Mouse (Mus musculus) intestine, postnatal 0 days (tissue): ENCODE data around the gene Uqcrfs1. TPM values are rescaled to one million over a fixed set of nuclear protein-coding genes. Genes with fewer than 3 reads are reported as not detected.
A peak's percentile ranks its signal among the peaks of the same experiment; 100 is the strongest.

Experiments
- ATAC-seq: fragments of 200-750 bp; cut with Nextera tagmentation; 2 replicates; pipeline ENCODE4 v1.8.0; 2017; ENCODE audit warnings: mild to moderate bottlenecking, moderate TSS enrichment, moderate library complexity
- H3K27ac ChIP-seq: fragments of 300-500 bp; sonication (generic); 2 replicates; pipeline ENCODE4 v1.5.1; 2014; ENCODE audit warnings: mild to moderate bottlenecking, low read depth, low read length, moderate library complexity
- H3K27me3 ChIP-seq: fragments of 300-500 bp; sonication (generic); replicated peaks from 2 replicates; pipeline ENCODE4 v1.6.1; 2014; ENCODE audit warnings: low read length, mixed read lengths; ENCODE audit not compliant: control insufficient read depth, insufficient read depth
- H3K36me3 ChIP-seq: fragments of 300-500 bp; sonication (generic); 2 replicates; pipeline ENCODE4 v1.6.1; 2014; ENCODE audit warnings: mild to moderate bottlenecking, moderate library complexity; ENCODE audit not compliant: control insufficient read depth, insufficient read depth
- H3K4me1 ChIP-seq: fragments of 300-500 bp; sonication (generic); replicated peaks from 2 replicates; pipeline ENCODE4 v1.6.1; 2014; ENCODE audit warnings: antibody characterized with exemption, low read length, mixed read lengths; ENCODE audit not compliant: control insufficient read depth, insufficient read depth
- H3K4me2 ChIP-seq: fragments of 300-500 bp; sonication (generic); replicated peaks from 2 replicates; pipeline ENCODE4 v1.6.1; 2014; ENCODE audit warnings: low read depth, mild to moderate bottlenecking, moderate library complexity
- H3K4me3 ChIP-seq: fragments of 300-500 bp; sonication (generic); 2 replicates; pipeline ENCODE4 v1.5.1; 2014; ENCODE audit warnings: low read depth, low read length
- H3K9ac ChIP-seq: fragments of 300-500 bp; sonication (generic); 2 replicates; pipeline ENCODE4 v1.6.1; 2014; ENCODE audit warnings: mild to moderate bottlenecking, low read depth, low read length
- H3K9me3 ChIP-seq: fragments of 300-500 bp; sonication (generic); 2 replicates; pipeline ENCODE4 v1.6.1; 2016; ENCODE audit warnings: mixed run types; ENCODE audit not compliant: control insufficient read depth
- CTCF ChIP-seq: sonication (generic); IDR thresholded peaks from 2 replicates; pipeline ENCODE4 v1.5.1; 2016; ENCODE audit warnings: low read depth, mild to moderate bottlenecking, control low read depth, antibody characterized with exemption, moderate library complexity
- WGBS: fragments of 180-500 bp; shearing (Covaris S2); extraction: QIAGEN DNeasy Blood & Tissue Kit; methylation state at CpG from one replicate; pipeline ENCODE4 v1.1.7; 2014; 5-methylcytosine and 5-hydroxymethylcytosine counted together
- polyA plus RNA-seq: library from polyadenylated mRNA; unstranded; fragments of >200 nt; fragmentation: Nextera tagmentation; extraction: Ambion mirVana; gene quantifications from 2 replicates; pipeline ENCODE4 v1.2.1, GENCODE M21; 2015

Gene Uqcrfs1
- polyA plus RNA-seq, 1 experiment from 2014 or later, result 553 TPM

DNA sequence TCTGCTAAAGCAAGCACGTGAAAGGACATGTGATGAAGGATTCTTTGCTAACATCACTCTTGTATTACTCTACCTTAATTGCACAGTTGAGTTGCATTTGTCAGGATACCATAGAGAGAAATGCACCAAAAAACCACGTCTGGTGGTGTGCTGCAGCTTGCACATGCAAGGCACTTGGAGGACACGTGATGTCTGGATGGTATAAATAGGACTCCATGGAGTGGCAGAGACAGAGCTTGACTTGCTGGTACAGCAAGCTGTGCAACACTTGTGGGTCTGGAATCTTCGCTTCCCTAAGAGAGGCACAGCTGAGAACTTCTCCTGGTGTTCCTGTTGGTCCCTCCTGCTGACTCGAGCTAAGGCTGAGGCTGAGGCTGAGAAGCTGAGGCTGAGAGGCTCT is 4.2 kb upstream of the Uqcrfs1 start:
- no peak overlapping the region for H3K4me2 ChIP-seq
- H3K9ac ChIP-seq, result no peak overlapping the region
- H3K27ac ChIP-seq, result no peak overlapping the region
- no peak overlapping the region for H3K4me3 ChIP-seq
- WGBS, result 79% methylated on average over 5 of the region's 5 CpGs
- no peak for TF ChIP-seq CTCF
- no peaks in the 10 kb centered on the region for H3K9me3 ChIP-seq
- no peak for ATAC-seq
- H3K36me3 ChIP-seq, result no peaks in the 10 kb centered on the region
- H3K27me3 ChIP-seq, result no peaks in the 10 kb centered on the region
- H3K4me1 ChIP-seq, result no peaks in the 10 kb centered on the region

DNA sequence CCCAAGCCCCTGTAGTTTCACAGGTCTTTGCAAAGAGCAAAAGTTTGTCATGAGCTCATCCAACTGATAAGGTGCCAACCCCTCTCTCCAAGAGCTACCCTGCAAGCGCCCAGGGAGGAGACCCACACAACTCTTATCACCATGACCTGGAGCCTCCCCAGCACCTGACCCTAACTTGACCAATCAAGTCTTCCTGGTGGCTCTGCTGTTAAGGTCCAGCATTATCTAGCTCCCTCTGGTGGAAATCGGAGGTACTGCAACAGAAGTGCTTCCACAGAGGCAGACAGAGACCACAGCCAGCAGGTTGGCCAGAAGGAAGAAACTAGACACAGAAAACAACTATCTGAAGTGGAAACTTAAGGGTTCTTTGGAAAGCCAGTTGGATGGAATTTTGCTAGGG is 3.7 kb upstream of the Uqcrfs1 start:
- H3K4me2 ChIP-seq, result no peak overlapping the region
- no peaks in the 10 kb centered on the region for H3K9me3 ChIP-seq
- no peaks in the 10 kb centered on the region for H3K4me1 ChIP-seq
- H3K27ac ChIP-seq, result no peak overlapping the region
- no peak overlapping the region for H3K9ac ChIP-seq
- no peaks in the 10 kb centered on the region for H3K36me3 ChIP-seq
- H3K4me3 ChIP-seq, result no peak overlapping the region
- peak; percentile 98 for TF ChIP-seq CTCF
- no peaks in the 10 kb centered on the region for H3K27me3 ChIP-seq
- ATAC-seq, result peak; percentile 26; the same call in 1 of the 2 replicates
- WGBS, result 19% methylated on average over 2 of the region's 2 CpGs

DNA sequence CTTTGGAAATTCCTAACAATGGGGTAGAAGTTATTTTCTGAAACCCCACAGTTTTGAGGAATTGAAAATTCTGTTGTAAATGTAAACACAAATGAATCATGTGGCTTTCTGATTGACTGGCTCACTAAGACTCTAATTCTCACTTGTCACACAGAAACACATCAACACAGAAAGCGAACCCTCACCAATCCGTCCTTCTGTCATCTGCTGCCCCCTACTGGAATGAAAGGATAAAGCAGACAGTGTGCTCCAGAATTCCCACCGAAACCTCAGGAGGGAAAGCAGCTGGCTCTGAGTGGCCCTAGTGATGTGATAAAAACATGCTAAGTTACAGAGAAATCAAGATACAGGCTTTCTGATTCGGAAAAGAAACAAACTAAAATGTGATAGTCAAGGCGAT is 14.4 kb downstream of the Uqcrfs1 start:
- H3K9me3 ChIP-seq, result no peaks in the 10 kb centered on the region
- TF ChIP-seq CTCF, result peak; percentile 98
- WGBS, result 15% methylated on average over 5 of the region's 5 CpGs
- no peak overlapping the region for H3K9ac ChIP-seq
- no peak overlapping the region for H3K4me2 ChIP-seq
- H3K4me3 ChIP-seq, result no peak overlapping the region
- H3K27ac ChIP-seq, result no peak overlapping the region
- H3K4me1 ChIP-seq, result no peaks in the 10 kb centered on the region
- H3K36me3 ChIP-seq, result no peaks in the 10 kb centered on the region
- no peak for ATAC-seq
- no peaks in the 10 kb centered on the region for H3K27me3 ChIP-seq

DNA sequence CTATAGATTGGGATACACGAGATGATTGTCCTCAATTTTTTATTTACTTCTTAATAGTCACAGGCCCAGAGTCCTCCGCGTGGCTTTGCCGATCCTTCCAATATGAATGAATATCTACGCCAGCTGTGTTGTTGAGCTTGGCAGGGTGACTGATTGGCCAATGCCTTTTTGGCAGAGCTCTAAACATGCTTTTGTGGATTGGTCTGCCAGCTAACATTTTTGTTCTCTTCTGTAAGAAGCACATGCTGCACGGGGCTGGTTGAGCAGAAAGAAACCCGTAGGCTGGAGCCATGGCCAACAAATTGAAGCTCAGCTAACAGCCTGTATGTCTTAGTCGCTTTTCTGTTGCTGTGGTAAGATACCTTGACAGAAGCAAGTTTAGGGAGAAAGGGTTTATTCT is 20.2 kb downstream of the Uqcrfs1 start:
- Histone ChIP-seq H3K27ac (no peak overlapping the region), H3K4me2 (no peak overlapping the region), H3K27me3 (no peaks in the 10 kb centered on the region), H3K9me3 (no peaks in the 10 kb centered on the region), H3K9ac (no peak overlapping the region), H3K4me3 (no peak overlapping the region), H3K36me3 (no peaks in the 10 kb centered on the region), H3K4me1 (0 out of 2 replicates have a peak, but pooled peaks cover 3% of the 10 kb centered on the region)
- 79% methylated on average over 8 of the region's 8 CpGs for WGBS
- no peak for TF ChIP-seq CTCF
- ATAC-seq, result no peak

DNA sequence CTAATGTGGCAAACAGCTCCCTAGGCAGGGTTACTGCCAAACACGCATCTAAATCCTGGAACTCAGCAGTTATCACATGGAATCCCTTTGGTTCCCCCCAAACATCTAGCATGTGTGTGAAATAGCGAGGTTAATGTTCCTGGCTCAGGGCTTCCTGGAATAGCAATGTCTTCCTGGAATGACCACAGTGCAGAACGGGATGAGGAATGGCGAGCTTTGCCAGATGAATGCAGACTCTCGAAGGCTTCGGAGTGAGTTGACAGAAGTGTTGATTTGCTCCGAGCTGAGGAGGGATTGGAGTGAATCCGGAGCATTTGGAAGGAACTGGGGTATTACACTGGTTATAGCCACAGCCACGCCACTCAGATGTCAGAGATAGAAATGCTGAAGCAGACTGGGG is 21.2 kb downstream of the Uqcrfs1 start:
- 85% methylated on average over 9 of the region's 9 CpGs for WGBS
- Histone ChIP-seq H3K36me3 (no peaks in the 10 kb centered on the region), H3K27me3 (no peaks in the 10 kb centered on the region), H3K9me3 (no peaks in the 10 kb centered on the region), H3K4me1 (0 out of 2 replicates have a peak, but pooled peaks cover 3% of the 10 kb centered on the region), H3K9ac (no peak overlapping the region), H3K27ac (no peak overlapping the region), H3K4me2 (no peak overlapping the region), H3K4me3 (no peak overlapping the region)
- TF ChIP-seq CTCF, result no peak
- ATAC-seq, result no peak

DNA sequence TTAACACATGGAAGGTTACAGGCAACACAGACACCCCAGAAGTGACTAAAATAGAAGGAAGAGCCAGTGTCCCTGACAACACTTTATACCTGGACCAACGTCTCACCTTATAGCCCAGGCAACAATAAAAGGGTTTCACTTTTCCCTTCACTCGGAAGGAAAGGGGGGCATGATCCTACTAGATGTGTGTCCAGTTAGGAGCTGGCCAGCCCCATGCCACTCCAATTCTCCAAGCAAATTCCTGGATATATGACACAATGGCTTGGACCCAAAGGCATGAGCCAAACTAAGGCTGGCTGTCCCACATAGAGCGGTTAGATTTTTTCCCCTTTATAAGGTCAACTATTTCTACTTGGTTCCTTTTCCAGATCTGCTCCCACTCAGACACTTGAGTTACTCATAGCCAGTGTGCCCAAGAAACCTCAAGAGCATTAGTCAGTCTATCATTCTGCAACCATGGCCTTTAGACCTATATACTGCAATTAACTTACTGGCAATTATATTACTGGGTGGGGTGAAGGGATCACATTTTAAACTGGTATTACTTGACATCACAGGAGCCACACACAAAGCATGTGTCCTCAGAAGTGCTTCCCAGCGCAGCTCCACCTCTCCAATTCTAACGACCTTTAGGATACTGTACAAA is 21.8 kb downstream of the Uqcrfs1 start:
- H3K9ac ChIP-seq, result no peak overlapping the region
- TF ChIP-seq CTCF, result no peak
- peak; percentile 65 for ATAC-seq
- 0 out of 2 replicates have a peak, but pooled peaks cover 3% of the 10 kb centered on the region for H3K4me1 ChIP-seq
- 82% methylated on average over 5 of the region's 5 CpGs for WGBS
- H3K4me3 ChIP-seq, result no peak overlapping the region
- H3K9me3 ChIP-seq, result no peaks in the 10 kb centered on the region
- H3K4me2 ChIP-seq, result no peak overlapping the region
- H3K27ac ChIP-seq, result no peak overlapping the region
- no peaks in the 10 kb centered on the region for H3K27me3 ChIP-seq
- H3K36me3 ChIP-seq, result no peaks in the 10 kb centered on the region
